Mouse (Mus musculus): ENCODE measurements around the gene Wdr89. TPM values are rescaled to one million over a fixed set of nuclear protein-coding genes. Genes with fewer than 3 reads are reported as not detected.
A peak's percentile ranks its signal among the peaks of the same experiment; 100 is the strongest.

Wdr89 gene
- total RNA-seq, 2 experiments from 2014 or later, result 3.5 to 3.8 TPM

GRCm38 (mm10) chr12:75670611-75671010 is 1.3 kb upstream of the Wdr89 start:
- no peak for DNase-seq (ENCODE audit: low spot score in 2 of 2)

GRCm38 (mm10) chr12:75668916-75669257 is 450 bp downstream of the Wdr89 start:
- peak in 1 of 2 experiments; percentile 15 for DNase-seq (ENCODE audit: low spot score in 2 of 2)

- DNase-seq (ENCODE audit: low spot score in 2 of 2), result no peak
These were observed 1.1 kb downstream of the Wdr89 start for GRCm38 (mm10) chr12:75668221-75668620.

GRCm38 (mm10) chr12:75666939-75667338 is 2.4 kb downstream of the Wdr89 start:
- no peak for DNase-seq (ENCODE audit: low spot score in 2 of 2)

GRCm38 (mm10) chr12:75664516-75664810 is 4.9 kb downstream of the Wdr89 start:
- DNase-seq (ENCODE audit: low spot score in 2 of 2), result no peak

GRCm38 (mm10) chr12:75663646-75664515 is 5.5 kb downstream of the Wdr89 start:
- DNase-seq (ENCODE audit: low spot score in 2 of 2), result no peak

GRCm38 (mm10) chr12:75662376-75662775 is 7.0 kb downstream of the Wdr89 start:
- no peak for DNase-seq (ENCODE audit: low spot score in 2 of 2)

GRCm38 (mm10) chr12:75658403-75658802 is 10.9 kb downstream of the Wdr89 start:
- DNase-seq (ENCODE audit: low spot score in 2 of 2), result no peak

- peak; percentile 10 to 70 for DNase-seq (ENCODE audit: low spot score in 2 of 2)
These were observed 12.8 kb downstream of the Wdr89 start for GRCm38 (mm10) chr12:75656580-75656979.

GRCm38 (mm10) chr12:75654247-75654801 is 15.0 kb downstream of the Wdr89 start:
- no peak for DNase-seq (ENCODE audit: low spot score in 2 of 2)

- no peak for DNase-seq (ENCODE audit: low spot score in 2 of 2)
These were observed 19.6 kb downstream of the Wdr89 start for GRCm38 (mm10) chr12:75649706-75650093.

GRCm38 (mm10) chr12:75649058-75649705 is 20.2 kb downstream of the Wdr89 start:
- DNase-seq (ENCODE audit: low spot score in 2 of 2), result peak in 1 of 2 experiments; percentile 28

GRCm38 (mm10) chr12:75648281-75648680 is 21.1 kb downstream of the Wdr89 start:
- no peak for DNase-seq (ENCODE audit: low spot score in 2 of 2)

- no peak for DNase-seq (ENCODE audit: low spot score in 2 of 2)
These were observed 21.7 kb downstream of the Wdr89 start for GRCm38 (mm10) chr12:75647663-75648062.

GRCm38 (mm10) chr12:75645780-75646179 is 23.6 kb downstream of the Wdr89 start:
- no peak for DNase-seq (ENCODE audit: low spot score in 2 of 2)

GRCm38 (mm10) chr12:75641726-75642125 is 27.6 kb downstream of the Wdr89 start:
- DNase-seq (ENCODE audit: low spot score in 2 of 2), result no peak

- DNase-seq (ENCODE audit: low spot score in 2 of 2), result no peak
These were observed 31.0 kb downstream of the Wdr89 start for GRCm38 (mm10) chr12:75638345-75638744.

GRCm38 (mm10) chr12:75637103-75637502 is 32.2 kb downstream of the Wdr89 start:
- DNase-seq (ENCODE audit: low spot score in 2 of 2), result no peak

GRCm38 (mm10) chr12:75635771-75636430 is 33.4 kb downstream of the Wdr89 start:
- DNase-seq (ENCODE audit: low spot score in 2 of 2), result no peak

- DNase-seq (ENCODE audit: low spot score in 2 of 2), result no peak
These were observed 39.7 kb downstream of the Wdr89 start for GRCm38 (mm10) chr12:75629618-75630017.

- DNase-seq (ENCODE audit: low spot score in 2 of 2), result no peak
These were observed 46.0 kb downstream of the Wdr89 start for GRCm38 (mm10) chr12:75623292-75623691.

GRCm38 (mm10) chr12:75622835-75623234 is 46.5 kb downstream of the Wdr89 start:
- DNase-seq (ENCODE audit: low spot score in 2 of 2), result no peak

Measured in layer of hippocampus, adult 18-20 months (tissue).